Mouse (Mus musculus): ENCODE data around the gene Atg10.
"Not testable (repeated sequence)": the region's sequence is repeated elsewhere in the genome, so short reads cannot be mapped to it uniquely, and the experiment has no call there.

Atg10 gene

GRCm38 (mm10) chr13:91223587-91224437, at the start of gene Atg10:
Gene Atg10 (minus strand): TSS chr13:91223968.
- in situ Hi-C loops (cut with MboI; ENCODE audit: unreplicated experiment in 2 of 2) = loop anchor here (10.0 to 25.0 kb wide), 6 partner anchors 141 to 413 kb away; partner anchors contain the start of gene Ssbp2 (in 1 of the 2)

DNA sequence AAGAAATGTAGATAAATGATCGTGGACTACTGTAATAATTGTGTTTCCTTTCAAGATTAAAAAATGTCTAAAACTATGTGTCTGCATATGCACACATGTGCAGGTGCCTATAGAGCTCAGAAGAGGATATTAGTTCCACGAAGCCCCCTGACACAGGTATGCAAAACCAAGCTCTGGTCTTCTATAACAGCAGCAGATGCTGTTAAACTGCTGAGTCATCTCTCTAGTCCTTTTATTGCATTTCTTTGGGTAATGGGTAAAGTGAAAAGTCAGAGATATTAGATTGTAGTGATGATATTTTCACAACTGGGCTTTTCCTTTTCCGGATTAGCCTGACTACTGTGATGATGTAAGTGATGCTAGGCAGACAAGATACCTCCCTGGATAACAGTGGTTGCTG, 28.6 kb upstream of the Atg10 start:
- in situ Hi-C loops (cut with MboI; ENCODE audit: unreplicated experiment in 2 of 2) = no loop called here

GRCm38 (mm10) chr13:91251636-91252035, 27.9 kb upstream of the Atg10 start:
- in situ Hi-C loops (cut with MboI; ENCODE audit: unreplicated experiment in 2 of 2) = no loop called here

DNA sequence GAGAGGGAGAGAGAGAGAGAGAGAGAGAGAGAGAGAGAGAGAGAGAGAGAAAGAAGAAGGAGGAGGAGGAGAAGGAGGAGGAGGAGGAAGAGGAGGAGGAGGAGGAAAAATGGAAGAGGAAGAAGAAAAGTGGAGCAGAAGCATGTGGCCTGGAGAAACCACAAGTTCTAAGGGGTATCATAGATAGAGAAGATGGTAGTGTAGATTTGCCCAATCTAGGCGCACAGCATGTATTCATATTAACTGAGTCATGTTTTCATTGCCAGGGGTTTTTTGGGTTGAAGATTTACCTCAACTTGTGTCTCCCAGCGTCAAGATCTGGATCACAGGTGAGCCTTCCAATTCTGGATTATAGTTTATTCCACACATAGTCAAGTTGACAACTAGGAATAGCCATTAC, 26.3 kb upstream of the Atg10 start:
- in situ Hi-C loops (cut with MboI; ENCODE audit: unreplicated experiment in 2 of 2) = not testable (repeated sequence)

DNA sequence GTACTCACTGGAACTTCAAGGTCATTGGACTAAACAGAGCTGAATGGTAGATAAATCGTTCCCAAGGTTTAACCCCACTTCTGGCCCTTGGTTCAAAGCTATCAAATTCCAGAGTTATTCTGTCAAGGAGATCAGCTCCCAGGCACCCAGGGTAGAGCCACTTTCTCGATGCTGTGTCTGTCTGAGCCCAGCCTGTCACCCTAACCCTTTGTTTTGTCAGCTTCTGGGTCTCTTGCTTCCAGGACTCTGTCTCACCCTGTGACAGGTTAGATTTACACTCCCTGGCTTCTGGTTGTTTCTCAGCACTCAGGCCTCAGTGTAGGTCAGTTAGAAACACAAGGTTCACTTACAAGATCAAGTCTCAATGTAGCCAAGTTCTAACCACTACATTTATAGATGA, 22.7 kb upstream of the Atg10 start:
- in situ Hi-C loops (cut with MboI; ENCODE audit: unreplicated experiment in 2 of 2) = no loop called here

GRCm38 (mm10) chr13:91237976-91238375, 14.2 kb upstream of the Atg10 start:
- in situ Hi-C loops (cut with MboI; ENCODE audit: unreplicated experiment in 2 of 2) = no loop called here

DNA sequence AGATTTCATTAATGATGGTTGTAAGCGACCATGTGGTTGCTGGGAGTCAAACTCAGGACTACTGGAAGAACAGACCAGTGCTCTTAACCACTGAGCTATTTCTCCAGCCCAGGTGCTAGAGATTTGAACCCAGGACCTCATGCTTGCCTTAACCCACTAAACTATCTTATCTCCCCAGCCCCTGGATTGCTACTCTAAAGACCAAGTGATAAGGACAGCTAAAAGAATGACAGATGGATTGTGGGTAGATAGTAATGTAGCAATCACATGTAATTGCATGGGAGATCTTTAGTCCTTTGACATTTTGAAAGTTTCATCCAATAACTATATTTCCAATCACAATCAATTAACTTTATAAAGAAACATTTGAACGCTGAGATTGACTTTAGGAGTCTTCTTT, 13.1 kb upstream of the Atg10 start:
- in situ Hi-C loops (cut with MboI; ENCODE audit: unreplicated experiment in 2 of 2) = no loop called here

DNA sequence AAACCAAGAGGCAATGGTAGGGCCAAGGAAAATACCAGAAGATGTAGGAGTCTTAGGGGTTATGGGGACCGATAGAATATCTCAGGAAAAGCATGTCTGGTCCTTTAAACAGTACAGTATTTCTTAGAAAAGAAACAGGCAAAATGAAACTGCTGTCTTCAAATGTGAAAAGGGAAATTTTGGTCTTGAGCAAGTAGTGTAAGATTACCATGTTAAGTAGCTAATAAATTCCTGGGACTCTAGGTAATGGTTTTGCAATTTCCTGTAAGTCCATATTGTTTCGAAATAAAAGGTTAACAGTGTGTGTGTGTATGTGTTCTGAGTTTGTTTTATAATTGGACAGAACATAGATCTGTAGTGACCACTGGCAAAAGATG, 658 bp upstream of the Atg10 start:
- in situ Hi-C loops (cut with MboI; ENCODE audit: unreplicated experiment in 2 of 2) = loop anchor here (10.0 to 25.0 kb wide), 6 partner anchors 140 to 413 kb away; partner anchors contain the start of gene Ssbp2 (in 1 of the 2)

GRCm38 (mm10) chr13:91223063-91223462, 705 bp downstream of the Atg10 start:
- in situ Hi-C loops (cut with MboI; ENCODE audit: unreplicated experiment in 2 of 2) = loop anchor here (10.0 to 25.0 kb wide), 6 partner anchors 142 to 414 kb away; partner anchors contain the start of gene Ssbp2 (in 1 of the 2)

GRCm38 (mm10) chr13:91221696-91222095, 2.1 kb downstream of the Atg10 start:
- in situ Hi-C loops (cut with MboI; ENCODE audit: unreplicated experiment in 2 of 2) = loop anchor here (10.0 to 25.0 kb wide), 6 partner anchors 143 to 416 kb away; partner anchors contain the start of gene Ssbp2 (in 1 of the 2)

GRCm38 (mm10) chr13:91217691-91218090, 6.1 kb downstream of the Atg10 start:
- in situ Hi-C loops (cut with MboI; ENCODE audit: unreplicated experiment in 2 of 2) = loop anchor here (25.0 kb wide), 3 partner anchors 245 to 420 kb away; partner anchors contain the start of gene Ssbp2 (in 1 of the 2)

- in situ Hi-C loops (cut with MboI; ENCODE audit: unreplicated experiment in 2 of 2) = loop anchor here (25.0 kb wide), 3 partner anchors 246 to 421 kb away; partner anchors contain the start of gene Ssbp2 (in 1 of the 2)
Measured at GRCm38 (mm10) chr13:91216656-91217205, 7.0 kb downstream of the Atg10 start.

DNA sequence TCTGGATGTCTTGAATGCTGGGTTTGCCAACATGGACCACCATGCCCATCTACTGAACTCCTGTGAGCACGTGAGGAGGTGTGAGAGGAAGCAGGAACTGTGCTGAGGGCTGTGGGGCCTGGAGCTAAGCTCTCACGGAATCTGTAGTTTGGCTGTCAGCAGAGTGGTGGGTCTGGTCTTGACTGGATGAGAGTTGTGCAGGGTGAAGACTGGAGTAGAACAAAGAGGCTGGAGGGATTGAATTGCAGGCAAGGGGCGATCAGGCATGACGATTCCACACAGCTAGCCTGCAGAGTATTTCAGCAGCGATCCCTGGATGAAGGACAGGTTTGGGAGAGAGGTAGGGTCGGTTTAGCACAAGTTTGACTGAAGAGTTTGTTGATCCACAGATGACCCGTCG, 10.8 kb downstream of the Atg10 start:
- in situ Hi-C loops (cut with MboI; ENCODE audit: unreplicated experiment in 2 of 2) = loop anchor here (25.0 kb wide), 3 partner anchors 249 to 424 kb away; partner anchors contain the start of gene Ssbp2 (in 1 of the 2)

GRCm38 (mm10) chr13:91206237-91206636, 17.5 kb downstream of the Atg10 start:
- in situ Hi-C loops (cut with MboI; ENCODE audit: unreplicated experiment in 2 of 2) = loop anchor here (5.0 to 25.0 kb wide), 5 partner anchors 111 to 431 kb away; partner anchors contain the start of gene Ssbp2 (in 1 of the 2)

- in situ Hi-C loops (cut with MboI; ENCODE audit: unreplicated experiment in 2 of 2) = loop anchor here (10.0 to 25.0 kb wide), 4 partner anchors 108 to 435 kb away; partner anchors contain the start of gene Ssbp2 (in 1 of the 2)
Measured at GRCm38 (mm10) chr13:91202564-91202963, 21.2 kb downstream of the Atg10 start.

GRCm38 (mm10) chr13:91187378-91188234, 36.2 kb downstream of the Atg10 start:
- in situ Hi-C loops (cut with MboI; ENCODE audit: unreplicated experiment in 2 of 2) = no loop called here

- in situ Hi-C loops (cut with MboI; ENCODE audit: unreplicated experiment in 2 of 2) = no loop called here
Measured at GRCm38 (mm10) chr13:91185248-91185867, 38.4 kb downstream of the Atg10 start.

DNA sequence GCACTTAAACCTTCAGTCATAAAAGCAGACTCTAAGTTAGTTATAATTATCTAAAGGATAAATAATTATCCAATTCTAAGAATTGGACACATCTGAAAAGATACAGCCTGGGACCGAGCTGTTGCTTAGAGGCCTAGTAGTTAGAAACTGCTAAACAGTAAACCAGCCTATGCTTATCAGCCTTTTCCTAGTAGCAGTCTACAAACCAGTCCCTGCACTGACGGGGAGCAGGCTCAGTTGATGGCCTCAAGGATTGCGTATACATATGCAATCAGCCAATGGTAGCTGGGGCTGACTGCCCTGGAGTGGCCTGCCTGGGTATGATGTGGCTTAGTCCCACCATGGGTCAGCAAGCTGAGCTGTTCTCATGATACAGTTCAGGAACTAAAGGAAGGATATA, 39.5 kb downstream of the Atg10 start:
- in situ Hi-C loops (cut with MboI; ENCODE audit: unreplicated experiment in 2 of 2) = no loop called here

GRCm38 (mm10) chr13:91180364-91180763, 43.4 kb downstream of the Atg10 start:
- in situ Hi-C loops (cut with MboI; ENCODE audit: unreplicated experiment in 2 of 2) = no loop called here
